Mouse (Mus musculus) adrenal gland, postnatal 25 days (tissue): ENCODE results near the gene Nav2. TPM values are rescaled to one million over a fixed set of nuclear protein-coding genes. Genes with fewer than 3 reads are reported as not detected.

Source experiments
- DNase-seq: peaks from one replicate; pipeline ENCODE4 v3.0.0; 2021; ENCODE audit warnings: mixed read lengths
- total RNA-seq: library from RNA; stranded (reverse); gene quantifications from 2 replicates; pipeline ENCODE4 v1.2.3, GENCODE M21; 2021

The Nav2 gene
- total RNA-seq, 1 experiment from 2014 or later = 11.6 TPM

- DNase-seq = no peak
Measured at GRCm38 (mm10) chr7:49407688-49408087, 499.2 kb downstream of the Nav2 start.

DNA sequence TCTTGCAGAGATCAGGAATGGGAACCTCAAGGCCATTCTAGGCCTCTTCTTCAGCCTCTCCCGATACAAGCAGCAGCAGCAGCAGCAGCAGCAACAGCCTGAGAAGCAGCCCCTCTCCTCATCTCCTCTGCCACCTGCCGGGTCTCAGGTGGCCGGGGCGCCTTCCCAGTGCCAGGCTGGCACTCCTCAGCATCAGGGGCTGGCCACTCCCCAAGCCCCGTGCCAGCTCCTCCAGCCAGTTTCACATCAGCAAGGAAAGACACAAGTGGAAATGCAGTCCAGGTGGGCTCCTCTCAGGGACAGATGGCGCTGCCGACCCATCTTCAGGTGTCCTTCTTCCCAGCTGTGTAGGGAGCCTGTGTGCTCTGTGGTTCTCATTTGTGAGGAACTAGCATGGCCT, 500.1 kb downstream of the Nav2 start:
- no peak for DNase-seq

- no peak for DNase-seq
Measured at GRCm38 (mm10) chr7:49409265-49409664, 500.7 kb downstream of the Nav2 start.

- DNase-seq = no peak
Measured at GRCm38 (mm10) chr7:49410188-49410587, 501.7 kb downstream of the Nav2 start.

DNA sequence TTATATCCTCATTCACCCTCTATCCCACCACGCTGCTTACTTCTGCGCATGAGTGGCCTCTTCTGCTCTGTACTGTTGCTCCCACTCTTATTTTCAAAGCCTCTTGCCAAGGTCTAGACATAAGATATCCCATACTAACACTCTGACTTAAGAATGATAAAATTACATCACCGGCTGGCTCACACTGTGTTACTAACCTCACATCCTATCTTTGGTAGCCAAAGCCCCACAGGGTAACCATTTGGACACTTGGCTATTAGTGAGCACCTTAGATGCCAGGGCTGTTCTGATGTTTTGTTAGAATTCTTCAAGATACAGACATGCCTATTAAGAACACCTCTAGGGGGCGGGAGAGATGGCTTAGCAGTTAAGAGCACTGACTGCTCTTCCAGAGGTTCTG, 502.4 kb downstream of the Nav2 start:
- DNase-seq = no peak

DNA sequence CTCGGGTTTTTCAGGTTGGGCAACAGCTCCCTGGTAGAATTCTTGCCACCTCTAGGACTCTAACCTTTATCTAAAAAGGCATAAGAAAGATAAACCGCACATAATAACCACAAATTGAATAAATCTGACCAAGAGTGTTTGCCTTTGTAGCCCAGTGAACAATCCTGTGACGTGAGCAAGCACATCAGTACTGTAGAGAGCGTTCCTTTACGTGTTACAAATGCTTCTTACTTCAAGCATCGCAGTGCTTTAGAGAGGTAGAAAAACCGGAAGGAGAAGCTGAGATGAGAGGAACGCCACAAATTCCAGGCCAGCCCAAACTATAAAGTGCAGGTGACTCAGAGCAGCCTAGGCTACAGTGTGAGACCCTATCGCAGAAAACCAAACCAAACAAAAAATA, 503.3 kb downstream of the Nav2 start:
- DNase-seq = no peak

DNA sequence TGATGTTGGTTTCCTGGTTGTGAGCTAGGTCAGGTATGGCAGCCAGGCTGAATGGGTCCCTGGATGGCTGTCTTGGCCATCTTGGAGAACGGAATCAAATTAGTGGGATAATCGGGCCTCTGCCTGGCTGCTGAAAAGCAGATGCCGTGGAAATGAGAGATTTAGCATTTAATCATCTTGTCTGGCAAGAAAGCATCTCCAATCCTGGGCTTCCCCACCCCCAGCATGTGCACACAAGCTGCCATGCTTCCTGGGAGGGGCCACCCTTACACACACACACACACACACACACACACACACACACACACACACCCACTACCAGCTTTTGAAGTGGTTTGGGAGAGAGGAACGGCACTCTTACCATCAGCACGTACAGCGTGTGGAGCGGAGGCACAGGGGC, 506.6 kb downstream of the Nav2 start:
- DNase-seq = no peak

- no peak for DNase-seq
Measured at GRCm38 (mm10) chr7:49415716-49416115, 507.2 kb downstream of the Nav2 start.

DNA sequence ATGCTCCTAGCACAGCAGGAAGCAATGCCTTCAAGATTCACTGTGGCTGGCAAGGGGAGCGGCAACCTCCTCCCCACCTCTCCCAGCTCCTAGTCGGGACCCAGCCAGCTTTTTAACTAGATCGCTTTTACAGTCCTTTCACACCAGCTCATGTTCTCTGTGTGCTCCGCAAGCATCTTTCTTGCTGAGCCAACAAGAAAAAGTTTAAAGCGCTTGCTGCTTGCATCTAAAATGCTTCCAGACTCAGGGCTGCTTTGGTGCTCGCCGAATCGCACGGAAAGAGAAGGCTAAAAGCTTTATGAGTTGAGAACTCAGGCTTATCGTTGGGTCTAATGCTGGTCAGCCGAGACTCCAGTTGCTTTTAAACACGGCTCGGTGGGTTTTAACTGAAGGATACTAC, 510.3 kb downstream of the Nav2 start:
- DNase-seq = no peak

DNA sequence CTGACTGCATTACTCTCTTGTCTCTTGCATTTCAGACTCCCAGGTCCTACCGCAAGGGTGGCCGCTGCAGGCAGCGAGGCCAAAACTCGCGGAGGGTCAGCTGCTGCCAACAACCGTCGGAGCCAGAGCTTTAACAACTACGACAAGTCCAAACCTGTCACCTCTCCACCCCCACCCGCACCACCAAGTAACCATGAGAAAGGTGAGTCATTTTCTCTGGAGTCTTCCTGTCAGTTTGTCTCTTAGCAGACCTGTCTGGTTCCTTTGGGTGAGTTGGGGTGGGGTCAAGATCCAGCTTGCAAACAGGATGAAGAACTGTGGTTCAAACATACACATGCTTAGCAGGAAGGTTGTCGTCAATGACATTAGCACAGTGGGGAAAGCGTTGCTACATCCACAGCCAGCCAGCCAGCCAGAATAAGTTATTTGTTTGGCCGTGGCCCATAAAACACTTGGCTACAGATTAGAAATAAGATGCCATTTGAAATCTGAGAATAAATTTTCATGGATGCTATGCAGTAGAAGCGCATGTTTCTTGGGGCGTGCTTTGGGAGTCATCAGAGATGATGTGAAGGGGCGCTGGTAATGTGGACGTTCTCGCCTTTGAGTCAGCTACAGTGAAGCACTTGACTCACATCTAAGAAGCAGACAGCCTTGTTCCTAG, 511.8 kb downstream of the Nav2 start:
- no peak for DNase-seq

GRCm38 (mm10) chr7:49421261-49421660, 512.7 kb downstream of the Nav2 start:
- no peak for DNase-seq

GRCm38 (mm10) chr7:49423943-49424342, 515.4 kb downstream of the Nav2 start:
- no peak for DNase-seq

DNA sequence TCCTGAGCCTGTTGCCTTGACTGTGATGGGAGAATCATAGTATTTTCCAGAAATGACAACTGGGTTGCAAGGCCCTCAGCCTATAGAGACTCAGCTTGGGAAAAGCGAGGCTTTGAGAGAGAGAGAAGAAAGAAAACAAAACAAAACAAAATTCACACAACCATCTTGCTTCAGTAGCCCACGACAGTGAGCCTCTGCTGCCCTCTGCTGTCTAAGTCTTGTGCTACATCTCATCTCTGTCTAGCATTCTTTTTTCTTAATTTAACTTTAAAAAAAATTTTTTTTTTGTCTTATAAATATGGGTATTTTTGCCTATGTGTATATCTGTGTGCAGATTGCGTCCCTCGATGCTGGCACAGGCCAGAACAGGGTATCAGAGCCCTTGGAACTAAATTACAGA, 517.5 kb downstream of the Nav2 start:
- peak; percentile 31 for DNase-seq

DNA sequence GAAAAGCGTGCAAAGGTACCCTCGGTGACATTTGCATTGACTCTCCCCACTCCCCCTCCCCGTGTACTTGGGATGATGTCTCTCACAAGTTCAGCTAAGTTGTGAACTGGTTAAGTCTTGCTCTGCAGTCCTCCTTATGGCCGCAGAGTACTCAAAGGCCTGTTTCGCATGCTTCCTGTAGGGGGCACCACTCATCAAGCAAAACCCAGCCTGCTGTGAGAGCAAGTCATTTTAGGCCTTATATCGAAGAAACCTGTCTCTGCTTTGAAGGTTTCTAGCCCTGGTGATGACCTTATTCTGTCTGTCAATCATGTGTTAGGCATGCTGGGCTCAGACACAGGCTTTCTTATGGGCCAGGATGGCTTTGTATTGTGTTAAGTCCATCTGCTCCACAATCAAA, 519.3 kb downstream of the Nav2 start:
- DNase-seq = no peak

DNA sequence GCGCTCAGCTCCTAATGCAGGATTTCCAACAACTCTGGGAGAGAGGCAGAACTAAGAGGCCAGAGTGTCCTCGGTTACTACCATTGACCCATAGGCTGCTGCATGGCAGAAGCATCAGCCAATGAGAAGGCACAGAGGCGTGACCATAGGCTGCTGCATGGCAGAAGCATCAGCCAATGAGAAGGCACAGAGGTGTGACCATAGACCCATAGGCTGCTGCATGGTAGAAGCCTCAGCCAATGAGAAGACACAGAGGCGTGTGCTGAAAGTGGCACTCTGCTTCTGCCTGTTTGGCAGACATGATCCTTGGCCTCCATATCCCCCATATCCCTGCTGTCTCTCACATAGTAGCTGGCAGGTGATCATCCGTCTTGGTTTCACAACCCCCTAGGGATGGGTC, 520.4 kb downstream of the Nav2 start:
- DNase-seq = no peak

- DNase-seq = no peak
Measured at GRCm38 (mm10) chr7:49430808-49431207, 522.3 kb downstream of the Nav2 start.

GRCm38 (mm10) chr7:49433945-49434344, 525.4 kb downstream of the Nav2 start:
- no peak for DNase-seq

DNA sequence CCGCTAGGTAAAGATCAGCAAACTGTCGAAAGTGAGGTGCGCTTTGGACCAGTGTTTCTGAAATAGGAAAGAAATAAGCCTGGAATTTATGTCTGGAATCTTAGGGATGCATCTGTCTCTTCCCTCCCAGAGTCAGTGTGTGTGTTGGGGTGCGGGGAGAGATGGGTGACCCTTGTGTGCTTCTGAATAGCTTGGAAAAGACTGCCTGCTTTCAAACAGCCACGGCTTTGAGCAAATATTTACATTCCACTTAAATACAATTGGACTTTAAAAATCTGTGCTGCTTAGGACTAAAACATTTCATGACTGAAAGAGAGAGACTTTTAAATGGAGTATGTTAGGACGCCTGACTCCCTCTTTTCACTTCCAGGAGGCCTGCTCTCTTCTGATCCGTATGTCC, 528.0 kb downstream of the Nav2 start:
- no peak for DNase-seq

DNA sequence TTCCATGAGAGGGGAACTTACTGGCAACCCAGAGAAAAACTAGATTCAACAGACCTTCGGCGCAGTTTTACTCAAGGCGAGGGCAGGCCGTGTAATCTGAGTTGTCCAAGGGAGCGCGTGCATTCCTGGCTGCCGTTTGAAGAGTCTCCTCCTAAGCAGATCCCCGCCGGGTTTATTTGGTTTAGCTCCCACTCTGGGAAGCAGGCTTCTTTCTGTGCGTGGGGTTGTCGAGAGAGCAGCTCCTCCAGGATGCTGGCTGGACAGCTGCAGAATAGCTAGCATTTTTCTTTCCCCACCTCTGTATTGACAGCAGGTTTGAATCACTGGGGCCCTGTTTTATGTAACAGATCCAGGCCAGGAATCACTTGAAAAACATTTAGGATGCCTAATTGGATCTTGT, 529.4 kb downstream of the Nav2 start:
- DNase-seq = no peak

- peak; percentile 45 for DNase-seq
Measured at GRCm38 (mm10) chr7:49439136-49439535, 530.6 kb downstream of the Nav2 start.

GRCm38 (mm10) chr7:49440333-49440969, 531.9 kb downstream of the Nav2 start:
- no peak for DNase-seq

DNA sequence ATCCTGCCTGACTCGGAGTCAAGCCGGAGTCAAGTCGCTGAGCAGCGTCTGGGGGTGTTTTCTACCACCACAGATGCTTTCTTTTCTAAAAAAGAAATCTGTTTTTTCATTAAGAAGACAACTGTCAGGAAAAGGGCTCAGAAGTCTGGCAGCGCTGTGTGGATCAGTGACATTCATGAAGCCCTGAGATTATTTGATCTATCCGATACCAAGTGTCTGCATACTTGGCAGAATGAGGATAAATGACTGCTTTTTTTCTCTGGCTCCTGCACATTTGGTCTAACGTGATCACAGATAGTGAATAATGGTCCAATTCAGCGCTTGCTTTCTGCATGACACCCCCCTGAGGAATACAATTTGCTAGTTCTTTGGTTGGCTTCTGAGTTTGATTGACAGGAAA, 533.7 kb downstream of the Nav2 start:
- no peak for DNase-seq

DNA sequence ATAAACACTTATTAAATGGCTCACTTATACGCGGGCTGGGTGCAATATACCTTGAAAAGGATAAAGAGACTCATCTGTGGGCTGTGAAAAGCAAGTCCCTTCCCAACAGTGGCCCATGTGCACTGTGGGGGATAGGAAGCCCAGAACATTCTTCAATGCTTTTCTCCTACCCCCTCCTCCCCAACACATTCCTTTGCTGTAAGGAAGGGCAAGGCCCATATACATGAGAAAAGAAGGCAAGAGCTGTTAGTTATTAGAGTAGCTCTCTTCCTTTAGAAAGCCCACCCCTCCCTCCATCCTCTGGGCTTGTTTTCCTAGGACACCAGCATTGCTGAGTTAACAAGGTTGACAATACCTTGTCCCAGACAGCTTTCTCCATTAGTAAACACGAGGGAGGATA, 540.1 kb downstream of the Nav2 start:
- no peak for DNase-seq
